Mouse (Mus musculus) testis, adult 2 months (tissue): ENCODE data around the gene Fpr3.

Experiments used
- CTCF ChIP-seq: fragments of 200-500 bp; IDR thresholded peaks from 2 replicates; pipeline ENCODE4 v1.5.1; 2012; ENCODE audit warnings: low read depth, mild to moderate bottlenecking, inconsistent platforms, low read length, moderate library complexity; ENCODE audit not compliant: control insufficient read depth, insufficient read depth, insufficient replicate concordance
- POLR2A ChIP-seq: fragments of 200-500 bp; IDR thresholded peaks from 2 replicates; pipeline ENCODE4 v1.6.1; 2012; ENCODE audit warnings: low read depth, mild to moderate bottlenecking, inconsistent platforms, low read length, moderate library complexity; ENCODE audit not compliant: control insufficient read depth

DNA sequence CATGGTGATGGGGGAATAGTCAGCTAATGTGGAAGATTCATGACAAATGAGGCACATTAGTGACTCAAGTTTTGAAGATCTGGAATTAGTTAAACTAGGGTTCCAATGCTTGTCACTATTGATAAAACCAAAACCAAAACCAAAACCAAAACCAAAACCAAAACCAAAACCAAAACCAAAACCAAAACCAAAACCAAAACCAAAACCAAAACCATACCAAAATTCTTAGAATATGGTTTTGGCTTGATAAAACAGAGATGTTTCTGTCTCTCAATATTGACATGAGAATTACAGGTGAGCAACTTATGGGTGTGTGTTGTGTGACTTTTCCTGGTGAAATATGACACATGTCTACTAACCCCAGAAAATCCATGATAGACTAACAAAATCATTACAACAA, 30.1 kb downstream of the Fpr3 start:
- no peak for TF ChIP-seq CTCF
- TF ChIP-seq POLR2A = no peak
